Mouse (Mus musculus): ENCODE measurements around the gene Cacna1c.

DNA sequence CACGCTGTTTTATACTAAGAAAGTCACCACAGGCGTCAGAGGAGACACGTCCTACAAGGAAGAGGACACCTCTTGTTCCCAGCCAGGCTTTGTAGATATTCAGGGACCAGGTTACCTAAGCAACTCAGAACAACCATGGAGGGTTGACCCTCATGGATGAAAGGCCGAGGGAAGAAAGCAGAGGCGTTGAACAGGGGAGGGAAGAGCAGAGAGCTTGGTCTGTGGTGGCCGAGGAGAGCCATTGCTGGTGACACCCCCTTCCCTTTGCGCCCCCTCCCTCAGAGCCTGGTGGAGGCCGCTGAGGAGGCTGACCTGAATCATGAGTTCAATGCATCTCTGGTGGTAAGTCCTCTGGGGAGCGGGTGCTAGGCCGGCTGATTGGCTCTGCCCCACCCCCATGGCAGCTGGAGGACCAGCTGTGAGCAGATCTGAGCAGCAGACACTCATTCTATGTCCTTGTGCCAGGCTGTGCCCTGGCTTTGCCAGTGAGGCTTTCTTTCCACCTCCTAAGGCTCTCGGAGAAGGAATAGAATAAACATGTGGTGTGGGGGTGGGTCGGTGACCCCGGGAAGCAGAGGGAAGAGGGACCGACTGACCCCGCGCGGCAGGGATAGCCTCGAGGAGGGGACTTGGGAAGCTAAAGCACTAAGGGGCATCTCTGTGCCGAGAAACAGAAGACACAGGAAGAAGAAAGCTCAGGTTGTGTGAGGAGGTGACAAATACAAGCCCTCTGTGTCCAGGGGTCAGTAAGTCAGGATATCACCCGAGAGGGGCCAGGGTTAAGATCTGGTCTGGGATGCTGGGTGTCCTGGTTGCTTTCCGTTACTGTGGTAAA is 44.9 kb upstream of the Cacna1c start:
- TF ChIP-seq CTCF (IDR thresholded peaks at IDR 0.05; ENCODE audit: borderline replicate concordance, insufficient read depth, low read depth, low read length) (no peak), POLR2A (IDR thresholded peaks at IDR 0.05; ENCODE audit: borderline replicate concordance, insufficient read depth, low read length) (no peak)
